Mouse (Mus musculus) C3H10T1/2 (cell line): ENCODE data around the gene Cdr2l. TPM values are rescaled to one million over a fixed set of nuclear protein-coding genes. Genes with fewer than 3 reads are reported as not detected.

Experiments used
- polyA plus RNA-seq, 2 experiments: library from polyadenylated mRNA; unstranded; fragments of >200 nt; fragmentation: generic; extraction: Trizol; gene quantifications; one replicate each; pipeline ENCODE4 v1.2.1; 2012; ENCODE audit warnings: missing spikeins in 2 of 2

The Cdr2l gene
- polyA plus RNA-seq, result 10 to 100 TPM in 1 of 2 experiments, 1 to 10 TPM in 1; 6.5 to 16.4 TPM

DNA sequence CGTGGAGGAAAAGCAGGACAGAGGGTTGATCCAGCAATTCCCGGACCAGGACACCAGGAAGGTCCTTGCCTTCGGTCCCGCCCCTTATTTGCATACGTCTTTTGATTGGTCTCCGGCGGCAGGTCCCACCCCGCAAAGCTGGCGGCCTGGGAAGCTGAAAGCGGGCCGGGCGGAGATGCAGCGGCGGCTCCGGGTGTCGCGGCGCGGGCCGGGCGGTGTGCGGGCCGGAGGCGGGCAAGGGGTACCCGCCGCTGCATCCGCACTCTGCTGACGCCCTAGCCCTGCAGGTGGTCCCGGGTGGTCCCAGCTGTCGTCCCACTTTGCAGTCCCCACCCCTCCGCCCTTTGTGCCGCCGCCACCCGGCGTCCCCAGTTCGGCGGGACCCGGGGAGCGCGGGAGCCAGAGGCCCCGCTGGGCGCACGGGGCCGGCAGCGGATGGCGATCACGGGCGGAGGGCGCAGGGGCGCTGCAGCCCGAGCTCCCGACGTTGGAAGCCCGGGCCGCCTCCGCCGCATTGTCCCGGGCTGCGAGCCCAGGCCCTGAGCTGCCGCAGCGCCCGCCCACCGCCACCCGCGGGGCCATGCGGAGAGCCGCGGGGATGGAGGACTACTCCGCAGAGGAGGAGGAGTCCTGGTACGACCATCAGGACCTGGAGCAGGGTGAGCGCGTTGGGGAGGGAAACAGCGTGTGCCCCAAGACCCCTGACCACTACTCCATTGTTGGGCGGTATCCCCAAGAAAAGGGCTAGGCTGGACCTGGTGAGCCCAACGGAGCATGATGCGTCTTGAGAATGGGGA is at the start of gene Cdr2l:
Cdr2l (plus strand) TSS at position 174 of the 797 bp plus-strand sequence.

DNA sequence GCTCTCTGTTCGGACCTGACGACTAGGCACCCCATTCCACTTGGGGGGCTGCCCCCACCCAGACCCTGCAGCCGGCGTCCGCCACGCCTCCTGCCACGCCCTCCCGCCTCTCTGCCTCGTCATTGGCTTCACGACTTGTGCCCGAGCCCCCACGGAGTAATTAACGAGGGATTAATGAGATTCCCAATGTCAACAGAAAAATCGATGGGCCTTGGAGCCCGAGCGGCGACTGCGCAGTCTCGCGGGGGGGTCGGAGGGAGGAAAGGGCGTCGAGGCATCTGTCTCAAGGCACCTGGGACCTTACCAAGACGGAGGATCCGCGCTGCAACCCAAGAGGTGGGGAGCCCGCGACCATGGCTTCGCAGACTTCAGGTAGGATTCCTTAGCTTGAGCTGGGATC is 47.2 kb upstream of the Cdr2l start, which contains the start of gene Otop3:
Otop3 (plus strand) TSS at position 201 of the 400 bp plus-strand sequence.

DNA sequence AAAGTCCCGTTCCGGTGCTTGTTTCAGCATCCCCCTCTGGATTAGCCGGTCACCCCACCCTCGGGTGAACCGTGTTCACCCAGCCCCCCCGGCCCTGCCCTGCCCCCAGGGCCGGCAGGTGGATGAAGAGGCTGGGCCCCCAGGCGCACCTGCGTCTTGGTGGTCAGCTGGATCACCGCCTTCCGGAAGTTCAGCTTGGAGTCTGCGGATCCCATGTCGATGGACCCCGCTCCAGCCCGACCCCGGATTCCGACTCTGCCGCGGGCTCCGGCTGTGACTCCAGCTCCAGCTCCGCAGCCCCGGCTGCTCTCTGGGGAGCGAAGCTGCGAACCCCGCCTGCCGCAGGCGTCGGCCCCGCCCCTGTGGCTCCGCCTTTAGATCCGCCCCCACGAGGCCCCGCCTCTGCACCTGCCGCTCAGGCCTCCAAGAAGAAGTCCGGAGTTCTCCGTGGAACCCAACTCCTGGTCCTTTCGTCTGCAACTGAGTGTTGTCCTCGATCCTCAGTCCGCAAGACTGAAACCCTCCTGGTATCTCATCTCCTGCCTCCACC is 14.2 kb upstream of the Cdr2l start, which contains the start of gene Hid1:
Hid1 (minus strand) TSS at position 362 of the 550 bp plus-strand sequence.

DNA sequence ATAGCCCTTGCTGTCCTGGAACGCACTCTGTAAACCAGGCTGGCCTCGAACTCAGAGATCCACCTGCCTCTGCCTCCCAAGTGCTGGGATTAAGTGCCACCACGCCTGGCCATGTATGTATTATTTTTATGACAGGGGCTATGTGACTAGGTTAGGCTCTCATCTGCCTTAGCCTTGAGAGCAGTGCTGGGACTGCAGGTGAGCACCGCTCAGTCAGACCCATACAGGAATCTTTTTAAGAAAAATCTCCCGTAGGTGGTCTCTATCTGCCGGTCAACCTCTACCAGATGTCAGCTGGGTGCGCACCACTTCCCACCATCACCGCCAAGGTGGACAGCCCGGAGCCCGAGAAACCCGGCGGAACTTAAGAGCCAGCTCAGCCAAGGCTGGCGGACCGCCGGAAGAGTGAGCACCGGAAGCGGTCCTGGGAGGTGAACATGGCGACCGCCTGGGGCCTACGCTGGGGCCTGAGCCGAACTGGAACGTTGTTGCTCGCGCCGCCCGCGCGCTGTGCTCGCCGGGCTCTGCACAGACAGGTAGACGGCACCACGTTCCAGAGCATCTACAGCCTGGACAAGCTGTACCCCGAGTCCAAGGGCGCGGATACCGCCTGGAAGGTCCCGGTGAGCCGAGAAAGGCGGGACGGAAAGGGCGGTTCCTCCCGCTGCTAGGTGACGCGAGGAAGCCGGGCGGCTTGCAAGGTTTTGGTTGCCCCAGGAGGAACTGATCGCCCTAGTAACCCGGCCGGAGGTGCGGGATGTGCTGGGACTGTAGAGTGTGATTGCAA is 21.8 kb downstream of the Cdr2l start, which contains the start of gene Mrpl58:
Mrpl58 (plus strand) TSS at position 415 of the 787 bp plus-strand sequence.

DNA sequence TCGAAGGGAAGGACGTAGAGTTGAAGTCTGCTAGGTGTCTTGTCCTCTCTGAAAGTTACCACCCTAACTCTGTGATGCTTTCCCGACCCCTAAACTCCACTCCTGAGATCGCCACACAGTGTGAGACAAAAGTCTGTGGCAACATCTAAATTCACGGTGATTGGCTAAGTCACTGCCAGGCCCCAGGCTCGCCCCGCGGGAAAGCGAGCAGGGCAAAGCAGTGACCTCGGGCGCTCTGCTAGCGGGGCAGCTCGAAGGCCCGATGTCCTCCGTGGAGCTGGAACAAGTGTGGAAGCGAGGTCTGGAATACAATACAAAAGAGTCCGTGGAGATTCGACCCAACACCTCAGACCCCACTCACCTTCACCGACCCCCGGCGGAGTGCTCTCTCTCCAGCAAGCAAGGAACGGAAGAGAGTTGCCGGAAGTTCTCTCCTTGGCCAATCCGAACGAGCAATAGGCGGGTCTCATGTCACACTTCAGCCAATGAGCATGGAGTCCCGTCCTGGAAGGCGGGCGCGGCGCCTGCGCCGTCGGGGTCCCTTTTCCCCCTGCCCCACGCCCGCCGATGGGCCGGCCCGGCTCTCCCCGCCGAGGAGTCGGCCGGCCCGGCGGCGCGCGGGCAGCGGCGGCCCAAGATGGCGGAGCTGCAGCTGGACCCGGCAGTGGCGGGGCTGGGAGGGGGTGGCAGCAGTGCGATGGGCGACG is 38.0 kb downstream of the Cdr2l start, which contains the start of the genes Atp5h and Kctd2:
Atp5h (minus strand) TSS at position 432 of the 707 bp plus-strand sequence.
Kctd2 (plus strand) TSS at position 598 of the 707 bp plus-strand sequence.

DNA sequence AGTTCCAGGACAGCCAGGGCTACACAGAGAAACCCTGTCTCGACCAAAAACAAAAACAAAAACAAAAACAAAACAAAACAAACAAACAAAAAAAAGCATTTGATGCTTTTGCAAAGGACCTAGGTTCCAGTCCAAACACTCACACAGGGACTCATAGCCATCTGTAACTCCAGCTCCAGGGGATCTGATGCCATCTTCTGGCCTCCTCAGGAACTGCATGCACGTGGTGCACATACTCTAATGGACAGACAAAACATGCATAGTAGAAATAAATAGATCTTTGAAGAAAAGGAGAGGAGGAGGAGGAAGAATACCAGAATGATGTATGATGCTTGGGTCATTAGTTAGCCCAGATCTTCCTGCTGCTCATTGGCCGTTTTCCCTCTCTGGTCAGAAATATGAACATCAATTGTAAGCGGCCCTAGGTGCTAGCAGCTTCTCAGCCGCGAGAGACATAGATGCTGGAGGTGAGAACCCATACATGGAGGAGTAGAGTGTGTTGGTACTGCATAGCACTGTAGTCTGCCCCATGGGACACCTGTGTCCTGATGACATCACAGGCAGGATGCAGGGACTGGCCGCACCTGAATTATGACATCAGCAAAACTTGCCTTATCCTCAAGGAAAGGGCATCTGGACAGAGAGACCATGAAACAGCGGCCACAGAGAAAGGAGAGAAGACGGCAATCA is 58.3 kb downstream of the Cdr2l start, which contains the start of gene Trim80:
Trim80 (plus strand) TSS at position 640 of the 690 bp plus-strand sequence.

Other genes with a start within 250 kb of the Cdr2l start
- gene Cd300lf, start 247.9 kb upstream of the Cdr2l start, polyA plus RNA-seq, result not detected
- gene Slc9a3r1, start 218.6 kb upstream of the Cdr2l start, polyA plus RNA-seq, result 10 to 100 TPM; 13.5 to 58.4 TPM
- 1 to 10 TPM; 3.2 to 9.7 TPM for gene Tmem104, start 194.4 kb upstream of the Cdr2l start, polyA plus RNA-seq
- gene Nat9, start 194.1 kb upstream of the Cdr2l start, polyA plus RNA-seq, result 10 to 100 TPM; 19.1 to 27.4 TPM
- not detected for gene Grin2c, start 114.7 kb upstream of the Cdr2l start, polyA plus RNA-seq
- 10 to 100 TPM; 15.6 to 23.1 TPM for gene Fdxr, start 104.9 kb upstream of the Cdr2l start, polyA plus RNA-seq
- under 1 TPM in 1 of 2 experiments, not detected in 1; 0.05 TPM for gene Fads6, start 84.3 kb upstream of the Cdr2l start, polyA plus RNA-seq
- under 1 TPM in 1 of 2 experiments, not detected in 1; 0.06 TPM for gene Otop2, start 74.8 kb upstream of the Cdr2l start, polyA plus RNA-seq
- under 1 TPM; 0.11 to 0.34 TPM for gene Ush1g, start 59.9 kb upstream of the Cdr2l start, polyA plus RNA-seq
- not detected for gene Otop3, start 47.2 kb upstream of the Cdr2l start, polyA plus RNA-seq
- 1 to 10 TPM; 1.9 to 7.6 TPM for gene Hid1, start 14.2 kb upstream of the Cdr2l start, polyA plus RNA-seq
- gene Mrpl58, start 21.8 kb downstream of the Cdr2l start, polyA plus RNA-seq, result 100 to 1,000 TPM; 204 to 411 TPM
- gene Atp5h, start 38.0 kb downstream of the Cdr2l start, polyA plus RNA-seq, result 100 to 1,000 TPM; 816 to 966 TPM
- 10 to 100 TPM; 24.1 to 58.3 TPM for gene Kctd2, start 38.2 kb downstream of the Cdr2l start, polyA plus RNA-seq
- not detected for gene Trim80, start 58.6 kb downstream of the Cdr2l start, polyA plus RNA-seq
- gene Slc16a5, start 80.6 kb downstream of the Cdr2l start, polyA plus RNA-seq, result under 1 TPM; 0.12 to 0.76 TPM
- 10 to 100 TPM in 1 of 2 experiments, 1 to 10 TPM in 1; 3.4 to 13.7 TPM for gene Armc7, start 93.8 kb downstream of the Cdr2l start, polyA plus RNA-seq
- gene Nt5c, start 109.9 kb downstream of the Cdr2l start, polyA plus RNA-seq, result 100 to 1,000 TPM; 130 to 206 TPM
- gene Jpt1, start 132.5 kb downstream of the Cdr2l start, polyA plus RNA-seq, result 100 to 1,000 TPM; 321 to 516 TPM
- 100 to 1,000 TPM; 150 to 340 TPM for gene Sumo2, start 154.4 kb downstream of the Cdr2l start, polyA plus RNA-seq
- 100 to 1,000 TPM in 1 of 2 experiments, 10 to 100 TPM in 1; 90.3 to 107 TPM for gene Nup85, start 182.5 kb downstream of the Cdr2l start, polyA plus RNA-seq
- gene Mrps7, start 222.0 kb downstream of the Cdr2l start, polyA plus RNA-seq, result 100 to 1,000 TPM in 1 of 2 experiments, 10 to 100 TPM in 1; 71.5 to 141 TPM
- 10 to 100 TPM in 1 of 2 experiments, 1 to 10 TPM in 1; 6.0 to 15.0 TPM for gene Gga3, start 222.1 kb downstream of the Cdr2l start, polyA plus RNA-seq
- gene Mif4gd, start 231.1 kb downstream of the Cdr2l start, polyA plus RNA-seq, result 10 to 100 TPM; 13.3 to 37.6 TPM
- gene Slc25a19, start 246.4 kb downstream of the Cdr2l start, polyA plus RNA-seq, result 10 to 100 TPM; 13.5 to 18.8 TPM